Mouse (Mus musculus) embryo, embryonic 10 days (tissue): Measurements from ENCODE around the gene Hist1h3i.

Experiments
- DNase-seq: peaks from one replicate; pipeline ENCODE4 v3.0.0-alpha.2; 2015; ENCODE audit warnings: low spot score

Hist1h3i gene

DNA sequence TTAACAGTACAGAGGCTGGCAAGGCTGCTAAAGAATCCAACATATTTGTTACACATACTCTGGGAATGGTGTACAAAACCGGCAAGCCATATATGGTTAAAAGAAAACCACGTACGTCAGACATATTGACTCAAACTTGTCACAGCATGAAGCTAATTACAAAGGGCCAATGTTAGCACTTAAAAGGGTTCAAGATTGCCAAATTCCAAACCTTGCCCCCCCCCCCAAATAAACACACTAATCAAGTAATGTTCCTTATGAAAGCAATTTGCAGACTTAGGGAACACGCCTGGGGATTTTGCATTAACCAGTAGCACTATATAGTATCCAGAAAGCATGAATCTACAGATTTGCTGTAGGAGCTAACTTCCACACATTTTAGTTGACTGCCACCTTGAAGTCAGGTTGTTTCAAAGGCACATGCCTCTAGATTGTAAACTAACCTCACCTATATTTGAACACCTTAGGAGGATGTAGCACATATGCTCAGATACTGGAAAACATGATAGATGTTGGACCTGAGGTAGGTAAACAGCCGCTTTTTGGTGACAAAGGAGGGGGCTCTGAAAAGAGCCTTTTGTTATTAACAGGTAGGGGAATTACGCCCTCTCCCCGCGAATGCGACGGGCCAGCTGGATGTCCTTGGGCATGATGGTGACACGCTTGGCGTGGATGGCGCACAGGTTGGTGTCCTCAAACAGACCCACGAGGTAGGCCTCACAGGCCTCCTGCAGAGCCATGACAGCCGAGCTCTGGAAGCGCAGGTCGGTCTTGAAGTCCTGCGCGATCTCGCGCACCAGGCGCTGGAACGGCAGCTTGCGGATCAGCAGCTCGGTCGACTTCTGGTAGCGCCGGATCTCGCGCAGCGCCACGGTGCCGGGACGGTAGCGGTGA is 562 bp downstream of the Hist1h3i start:
- DNase-seq, result peak; percentile 75

- DNase-seq, result peak; percentile 10
Measured at GRCm38 (mm10) chr13:21781639-21782038, 1.5 kb downstream of the Hist1h3i start.

GRCm38 (mm10) chr13:21781021-21781555 is 2.1 kb downstream of the Hist1h3i start:
- DNase-seq, result peak; percentile 18

DNA sequence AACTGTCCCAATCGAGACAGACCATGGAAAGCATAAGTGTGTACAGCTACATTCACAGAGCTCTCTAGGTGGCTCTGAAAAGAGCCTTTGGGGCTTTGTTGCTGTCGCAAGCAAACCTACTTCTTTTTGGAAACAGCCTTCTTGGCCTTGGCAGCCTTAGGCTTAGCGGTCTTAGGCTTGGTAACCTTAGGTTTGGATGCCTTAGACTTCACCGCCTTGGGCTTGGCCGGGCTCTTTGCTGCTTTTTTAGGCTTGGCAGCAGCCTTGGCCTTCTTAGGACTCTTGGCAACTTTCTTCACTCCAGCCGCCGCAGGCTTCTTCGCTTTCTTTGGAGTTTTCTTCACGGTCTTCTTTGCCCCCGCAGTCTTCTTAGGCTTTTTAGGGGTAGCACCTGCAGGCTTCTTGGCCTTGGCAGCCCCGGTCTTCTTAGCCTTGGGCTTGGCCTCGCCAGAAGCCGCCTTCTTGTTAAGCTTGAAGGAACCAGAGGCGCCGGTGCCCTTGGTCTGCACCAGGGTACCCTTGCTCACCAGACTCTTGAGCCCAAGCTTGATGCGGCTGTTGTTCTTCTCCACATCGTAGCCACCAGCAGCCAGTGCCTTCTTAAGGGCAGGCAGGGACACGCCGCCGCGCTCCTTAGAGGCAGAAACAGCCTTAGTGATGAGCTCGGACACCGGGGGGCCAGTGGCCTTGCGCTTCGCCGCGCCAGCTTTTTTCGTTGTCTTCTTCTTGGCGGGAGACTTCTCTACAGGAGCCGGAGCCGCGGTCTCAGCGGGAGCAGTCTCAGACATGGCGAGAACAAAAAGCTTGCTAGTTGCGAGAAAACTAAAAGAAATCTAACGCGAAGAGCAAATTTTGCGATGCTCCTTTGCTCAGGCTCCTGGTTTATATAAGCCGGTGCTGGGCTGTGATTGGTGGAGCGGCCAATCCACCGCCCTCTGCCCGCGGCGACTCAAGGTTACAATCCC is 3.1 kb downstream of the Hist1h3i start, which contains the start of gene Hist1h1b:
Gene Hist1h1b (minus strand): TSS at position 859 of the 965 bp plus-strand sequence.
- DNase-seq, result peak; percentile 90

DNA sequence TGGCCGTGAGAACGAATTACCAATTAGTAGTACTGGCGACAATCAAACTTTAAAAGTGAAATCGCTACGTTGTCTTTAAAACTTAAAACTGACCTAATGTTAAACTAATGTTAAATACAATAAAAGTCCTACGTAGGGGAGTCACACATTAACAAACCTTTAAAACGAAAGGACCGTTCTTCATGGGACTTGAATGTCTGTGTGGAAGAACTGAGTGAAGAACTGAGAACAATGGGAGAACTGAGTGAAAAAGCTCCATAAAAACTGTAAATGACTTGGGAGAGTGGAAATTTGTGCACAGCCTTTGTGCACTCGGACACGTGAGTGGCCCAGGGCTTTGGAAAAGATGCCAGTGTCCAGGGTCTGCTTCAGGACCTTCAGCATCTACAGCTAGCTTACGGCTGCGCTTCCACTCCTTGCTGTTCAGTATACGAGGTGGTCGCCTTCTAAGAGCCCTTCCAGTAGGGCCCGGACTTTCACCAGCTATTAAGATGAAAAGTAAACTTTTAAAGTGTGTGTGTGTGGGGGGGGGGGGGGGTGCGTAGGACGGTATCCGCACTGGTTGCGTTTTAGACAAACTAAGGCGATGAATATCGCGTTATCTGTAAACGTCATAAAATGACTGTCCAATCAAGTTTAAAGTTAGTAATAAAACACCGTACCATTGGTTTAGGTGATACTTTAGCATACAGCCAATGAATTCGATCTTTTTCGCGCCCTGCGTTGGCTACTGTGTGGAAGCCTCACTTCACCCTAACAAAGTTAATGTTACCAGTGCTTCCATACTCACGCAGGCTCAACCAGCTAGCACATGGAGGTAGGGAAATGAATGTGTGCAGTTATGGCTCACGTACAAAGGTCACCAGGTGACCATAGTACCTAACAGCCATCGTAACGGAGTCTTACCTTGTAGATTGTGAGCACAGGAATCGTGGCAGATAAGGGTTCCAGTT is 4.1 kb downstream of the Hist1h3i start:
- peak; percentile 94 for DNase-seq

- DNase-seq, result no peak
Measured at GRCm38 (mm10) chr13:21755707-21756106, 27.5 kb downstream of the Hist1h3i start.

GRCm38 (mm10) chr13:21754294-21755001 is 28.7 kb downstream of the Hist1h3i start:
- DNase-seq, result peak; percentile 56

DNA sequence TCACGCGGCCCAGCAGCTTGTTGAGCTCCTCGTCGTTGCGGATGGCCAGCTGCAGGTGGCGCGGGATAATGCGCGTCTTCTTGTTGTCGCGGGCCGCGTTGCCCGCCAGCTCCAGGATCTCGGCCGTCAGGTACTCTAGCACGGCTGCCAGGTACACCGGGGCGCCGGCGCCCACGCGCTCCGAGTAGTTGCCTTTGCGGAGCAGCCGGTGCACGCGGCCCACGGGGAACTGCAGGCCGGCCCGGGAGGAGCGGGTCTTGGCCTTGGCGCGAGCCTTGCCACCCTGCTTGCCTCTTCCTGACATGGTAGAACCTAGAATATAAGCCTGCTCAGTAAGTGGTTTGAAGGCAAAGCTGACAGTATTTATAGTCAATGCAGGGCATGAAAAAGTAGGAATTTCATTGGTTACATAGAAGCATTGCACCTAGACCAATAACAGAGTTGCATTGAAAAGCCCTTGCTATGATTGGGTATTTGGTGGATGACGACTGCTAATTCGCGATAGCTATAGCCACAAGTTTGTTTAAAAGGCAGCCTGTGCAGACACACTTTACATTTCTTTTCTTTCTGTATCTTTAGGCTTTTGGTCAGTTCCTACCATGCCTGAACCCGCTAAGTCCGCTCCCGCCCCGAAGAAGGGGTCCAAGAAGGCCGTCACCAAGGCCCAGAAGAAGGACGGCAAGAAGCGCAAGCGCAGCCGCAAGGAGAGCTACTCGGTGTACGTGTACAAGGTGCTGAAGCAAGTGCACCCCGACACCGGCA is 29.5 kb downstream of the Hist1h3i start, which contains the start of the genes Hist1h2ak and Hist1h2bn:
Gene Hist1h2ak (minus strand): TSS at position 304 of the 762 bp plus-strand sequence.
Gene Hist1h2bn (plus strand): TSS at position 600 of the 762 bp plus-strand sequence.
- peak; percentile 94 for DNase-seq

GRCm38 (mm10) chr13:21753051-21753523 is 30.1 kb downstream of the Hist1h3i start:
- peak; percentile 31 for DNase-seq

- peak; percentile 48 for DNase-seq
Measured at GRCm38 (mm10) chr13:21752356-21752755, 30.8 kb downstream of the Hist1h3i start.

DNA sequence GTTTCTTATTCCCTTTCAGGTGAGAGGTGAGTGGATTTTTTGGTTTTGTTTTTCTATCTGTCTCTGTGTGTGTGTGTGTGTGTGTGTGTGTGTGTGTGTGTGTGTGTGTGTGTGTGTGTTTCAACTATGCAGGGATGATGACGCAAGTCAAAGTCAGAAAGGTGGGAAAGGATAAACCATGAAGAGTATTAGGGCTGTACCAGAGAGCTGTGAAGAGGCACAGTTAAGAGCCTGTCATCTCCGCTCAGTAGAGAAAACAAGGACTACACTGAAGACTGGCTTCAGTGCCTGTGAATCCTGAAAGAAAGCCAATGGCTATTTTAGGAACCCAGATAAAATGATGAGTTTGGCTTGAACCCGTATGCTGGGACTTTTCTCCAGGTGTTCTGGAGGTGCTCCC is 31.3 kb downstream of the Hist1h3i start:
- DNase-seq, result no peak

DNA sequence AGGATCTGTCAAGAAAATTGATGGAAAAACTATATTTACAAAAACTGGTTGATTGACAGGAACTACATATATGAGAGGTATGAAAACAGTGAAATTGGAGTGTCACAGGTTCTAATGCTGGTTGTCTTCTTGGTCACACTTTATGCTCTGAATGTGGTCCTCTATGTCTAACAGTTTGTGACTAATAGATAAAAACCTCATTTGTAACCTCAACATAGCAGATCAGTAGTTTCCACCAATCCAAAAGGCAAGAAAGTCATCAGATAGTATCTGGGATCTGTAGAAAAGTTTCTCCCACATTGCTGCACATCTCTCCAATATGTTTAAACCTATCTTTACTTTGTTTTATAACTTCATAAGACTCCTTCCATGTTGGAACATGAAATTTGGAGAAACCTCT is 31.8 kb downstream of the Hist1h3i start:
- DNase-seq, result no peak

DNA sequence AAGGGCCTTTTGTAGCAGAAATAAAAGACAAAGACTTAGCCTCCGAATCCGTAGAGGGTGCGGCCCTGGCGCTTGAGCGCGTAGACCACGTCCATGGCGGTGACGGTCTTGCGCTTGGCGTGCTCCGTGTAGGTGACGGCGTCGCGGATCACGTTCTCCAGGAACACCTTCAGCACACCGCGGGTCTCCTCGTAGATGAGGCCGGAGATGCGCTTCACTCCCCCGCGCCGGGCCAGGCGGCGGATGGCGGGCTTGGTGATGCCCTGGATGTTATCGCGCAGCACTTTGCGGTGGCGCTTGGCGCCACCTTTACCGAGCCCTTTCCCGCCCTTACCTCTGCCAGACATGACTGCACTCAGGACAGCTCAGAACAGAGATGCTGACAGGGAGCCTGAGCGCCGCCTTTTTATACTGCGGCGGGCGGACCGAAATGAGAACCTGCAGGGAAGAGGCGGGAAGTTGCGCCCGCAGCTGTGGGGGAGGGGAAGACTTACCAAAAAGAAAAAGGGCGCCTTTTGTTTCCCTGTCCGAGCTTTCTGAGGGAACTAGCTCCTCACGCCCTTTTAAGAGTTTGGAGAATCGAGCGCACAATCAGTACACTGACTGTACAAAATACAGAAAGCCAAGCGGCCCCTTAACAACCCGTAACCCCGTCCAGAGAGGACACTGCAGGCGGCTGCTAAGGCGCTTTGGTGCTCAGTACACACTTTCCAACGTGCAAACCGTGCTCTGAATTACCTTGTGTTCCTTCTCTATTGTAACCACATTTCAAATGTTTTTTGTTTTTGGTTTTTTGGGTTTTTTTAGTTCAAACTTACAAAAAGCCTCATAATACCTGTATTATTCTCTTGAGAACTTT is 32.8 kb downstream of the Hist1h3i start, which contains the start of gene Hist1h4k:
Gene Hist1h4k (minus strand): TSS at position 347 of the 859 bp plus-strand sequence.
- peak; percentile 91 for DNase-seq

GRCm38 (mm10) chr13:21749387-21750158 is 33.6 kb downstream of the Hist1h3i start:
- peak; percentile 71 for DNase-seq

DNA sequence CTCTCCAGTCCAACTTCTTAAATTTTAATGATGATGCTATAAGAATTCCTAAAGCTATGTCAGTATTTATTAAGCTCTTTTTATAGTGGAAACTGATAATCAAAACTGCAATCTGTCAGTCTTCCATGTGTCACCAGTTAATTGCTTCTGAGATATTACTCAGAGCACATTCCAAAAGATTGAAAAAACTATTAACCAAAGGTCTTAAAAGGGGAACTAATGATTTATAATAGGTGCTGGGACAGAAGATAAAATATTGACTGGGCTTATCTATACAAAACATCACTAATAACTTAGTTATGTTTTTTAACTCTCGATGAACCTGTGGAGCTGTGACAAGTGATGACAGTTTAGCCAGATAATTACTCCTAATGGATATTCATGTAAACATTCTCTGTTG is 38.2 kb downstream of the Hist1h3i start:
- no peak for DNase-seq

DNA sequence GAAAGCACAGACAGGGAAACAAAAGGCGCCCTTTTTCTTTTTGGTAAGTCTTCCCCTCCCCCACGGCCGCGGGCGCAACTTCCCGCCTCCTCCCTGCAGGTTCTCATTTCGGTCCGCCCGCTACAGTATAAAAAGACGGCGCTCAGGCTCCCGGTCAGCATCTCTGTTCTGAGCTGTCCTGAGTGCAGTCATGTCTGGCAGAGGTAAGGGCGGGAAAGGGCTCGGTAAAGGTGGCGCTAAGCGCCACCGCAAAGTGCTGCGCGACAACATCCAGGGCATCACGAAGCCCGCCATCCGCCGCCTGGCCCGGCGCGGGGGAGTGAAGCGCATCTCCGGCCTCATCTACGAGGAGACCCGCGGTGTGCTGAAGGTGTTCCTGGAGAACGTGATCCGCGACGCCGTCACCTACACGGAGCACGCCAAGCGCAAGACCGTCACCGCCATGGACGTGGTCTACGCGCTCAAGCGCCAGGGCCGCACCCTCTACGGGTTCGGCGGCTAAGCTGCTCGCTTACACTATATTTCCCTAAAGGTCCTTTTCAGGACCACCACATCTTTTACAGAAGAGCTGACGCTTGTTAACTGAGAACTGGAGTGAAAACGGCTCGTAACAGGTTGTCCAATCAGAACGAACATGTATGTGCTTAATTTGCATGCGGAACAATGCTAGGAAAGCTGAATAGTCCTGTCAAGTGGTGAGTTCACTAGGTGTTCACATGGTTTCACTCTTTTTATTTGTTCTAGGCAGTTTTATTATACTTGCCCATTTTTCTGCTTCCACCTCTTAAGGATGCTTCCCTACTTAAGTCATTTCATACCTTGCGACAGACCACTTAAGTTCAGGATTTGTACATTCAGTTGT is 48.0 kb downstream of the Hist1h3i start, which contains the start of gene Hist1h4j:
Gene Hist1h4j (plus strand): TSS at position 159 of the 862 bp plus-strand sequence.
- DNase-seq, result peak; percentile 91
